Mouse (Mus musculus) cortical plate, adult 2 months (tissue): ENCODE results near the gene Atg16l2. TPM values are rescaled to one million over a fixed set of nuclear protein-coding genes. Genes with fewer than 3 reads are reported as not detected.

Experiments
- H3K27ac ChIP-seq: fragments of 200-500 bp; 2 replicates; pipeline ENCODE4 v1.5.1; 2012; ENCODE audit warnings: low read length, control low read depth, inconsistent platforms; ENCODE audit not compliant: insufficient read depth
- H3K4me1 ChIP-seq: fragments of 200-500 bp; 2 replicates; pipeline ENCODE4 v1.6.1; 2011; ENCODE audit warnings: low read length; ENCODE audit not compliant: control insufficient read depth, insufficient read depth
- H3K4me3 ChIP-seq: fragments of 200-500 bp; 2 replicates; pipeline ENCODE4 v1.5.1; 2011; ENCODE audit warnings: mild to moderate bottlenecking, low read length, control low read depth; ENCODE audit not compliant: insufficient read depth
- CTCF ChIP-seq: fragments of 200-500 bp; IDR thresholded peaks from 2 replicates; pipeline ENCODE4 v1.5.1; 2011; ENCODE audit warnings: mild to moderate bottlenecking, control low read depth, low read length; ENCODE audit not compliant: insufficient read depth; ENCODE audit errors: extremely low read depth
- POLR2A ChIP-seq: fragments of 200-500 bp; IDR thresholded peaks from 2 replicates; pipeline ENCODE4 v1.6.1; 2011; ENCODE audit warnings: mild to moderate bottlenecking, low read length, control low read depth; ENCODE audit not compliant: insufficient read depth; ENCODE audit errors: extremely low read depth
- polyA plus RNA-seq: library from polyadenylated mRNA; depleted of rRNA; stranded (reverse); fragments of >200 nt; gene quantifications from 2 replicates; pipeline ENCODE4 v1.2.3, GENCODE M21; 2012

Gene Atg16l2
- polyA plus RNA-seq, 1 experiment: 65.1 TPM

DNA sequence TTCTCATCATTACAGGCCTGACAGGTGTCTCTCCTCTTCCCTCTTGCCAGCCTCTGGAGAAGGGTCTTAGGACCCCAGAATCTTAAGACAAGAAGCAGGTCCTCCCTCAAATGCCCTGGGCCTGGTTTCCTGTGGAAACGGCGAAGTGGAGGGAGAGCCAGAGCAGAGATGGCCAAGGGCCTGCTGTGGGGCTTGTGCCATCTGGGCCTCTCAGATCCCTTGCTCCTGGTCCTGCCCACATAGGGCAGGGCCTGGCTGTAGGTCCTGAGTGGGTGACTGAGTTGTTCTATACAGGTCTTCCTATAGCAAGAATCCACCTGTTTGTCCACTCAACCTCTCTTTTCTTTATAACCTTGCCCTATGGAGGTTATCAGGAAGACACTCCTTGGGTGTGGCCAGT is 33.2 kb upstream of the Atg16l2 start:
- H3K4me1 ChIP-seq: 0 out of 2 replicates have a peak, but pooled peaks cover 1% of the 10 kb centered on the region
- no peak overlapping the region for H3K27ac ChIP-seq
- no peak for TF ChIP-seq POLR2A
- H3K4me3 ChIP-seq: no peak overlapping the region

DNA sequence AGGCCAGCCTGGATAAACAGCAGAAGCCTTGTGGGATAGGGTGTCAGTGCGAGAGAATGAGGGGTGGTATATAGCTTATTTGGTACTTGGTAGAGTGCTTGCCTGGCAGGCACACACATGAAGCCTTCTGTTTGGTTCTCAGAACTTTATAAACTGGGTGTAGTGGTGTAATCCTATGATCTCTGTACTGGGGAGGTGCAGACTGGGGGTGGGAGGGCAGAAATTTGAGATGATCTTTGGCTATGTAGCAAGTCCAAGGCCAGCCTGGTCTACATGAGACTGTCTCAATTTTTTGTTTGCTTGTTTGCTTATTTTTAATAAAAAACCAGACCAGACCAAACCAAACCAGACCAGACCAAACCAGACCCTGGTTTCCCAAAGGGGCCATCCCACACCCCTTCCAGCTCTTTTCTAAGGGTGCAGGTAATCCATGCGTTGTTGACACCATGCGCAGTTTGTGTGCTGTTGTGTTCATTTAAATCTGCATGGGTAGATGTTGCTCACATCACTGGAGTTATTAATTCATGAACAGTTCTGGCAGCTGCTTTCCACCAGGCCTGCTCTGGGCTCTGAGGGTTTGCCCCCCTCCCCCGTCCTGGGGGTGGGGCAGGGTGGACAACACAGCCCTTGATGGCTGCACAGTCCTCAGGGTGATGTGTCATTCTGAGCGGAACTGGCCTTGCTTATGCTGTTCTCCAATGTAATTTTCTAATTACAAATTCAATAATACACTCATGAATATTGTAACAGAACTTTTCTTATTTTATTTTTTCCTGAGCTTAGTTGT is 30.2 kb upstream of the Atg16l2 start:
- Histone ChIP-seq H3K4me1 (peaks cover 7% of the 10 kb centered on the region), H3K27ac (no peak overlapping the region), H3K4me3 (no peak overlapping the region)
- TF ChIP-seq POLR2A (no peak), CTCF (no peak)

DNA sequence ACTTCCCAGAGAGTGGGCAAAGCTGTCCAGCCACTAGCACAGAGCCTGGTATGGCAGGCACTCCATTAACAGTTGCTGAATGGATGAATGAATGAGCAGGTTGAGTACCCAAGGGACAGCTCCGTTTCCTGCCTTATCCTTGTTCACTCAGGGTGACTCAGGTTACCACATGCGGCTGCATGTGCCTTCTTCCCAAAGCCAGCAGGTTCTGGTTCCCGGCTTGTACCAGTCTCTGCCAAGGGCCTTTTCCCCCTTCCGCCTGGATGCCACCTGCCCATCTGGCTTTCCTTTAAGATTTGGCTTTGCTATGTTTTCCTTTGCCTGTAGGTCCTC is 28.8 kb upstream of the Atg16l2 start:
- Histone ChIP-seq H3K27ac (no peak overlapping the region), H3K4me1 (peaks cover 7% of the 10 kb centered on the region), H3K4me3 (no peak overlapping the region)
- TF ChIP-seq CTCF (no peak), POLR2A (no peak)

DNA sequence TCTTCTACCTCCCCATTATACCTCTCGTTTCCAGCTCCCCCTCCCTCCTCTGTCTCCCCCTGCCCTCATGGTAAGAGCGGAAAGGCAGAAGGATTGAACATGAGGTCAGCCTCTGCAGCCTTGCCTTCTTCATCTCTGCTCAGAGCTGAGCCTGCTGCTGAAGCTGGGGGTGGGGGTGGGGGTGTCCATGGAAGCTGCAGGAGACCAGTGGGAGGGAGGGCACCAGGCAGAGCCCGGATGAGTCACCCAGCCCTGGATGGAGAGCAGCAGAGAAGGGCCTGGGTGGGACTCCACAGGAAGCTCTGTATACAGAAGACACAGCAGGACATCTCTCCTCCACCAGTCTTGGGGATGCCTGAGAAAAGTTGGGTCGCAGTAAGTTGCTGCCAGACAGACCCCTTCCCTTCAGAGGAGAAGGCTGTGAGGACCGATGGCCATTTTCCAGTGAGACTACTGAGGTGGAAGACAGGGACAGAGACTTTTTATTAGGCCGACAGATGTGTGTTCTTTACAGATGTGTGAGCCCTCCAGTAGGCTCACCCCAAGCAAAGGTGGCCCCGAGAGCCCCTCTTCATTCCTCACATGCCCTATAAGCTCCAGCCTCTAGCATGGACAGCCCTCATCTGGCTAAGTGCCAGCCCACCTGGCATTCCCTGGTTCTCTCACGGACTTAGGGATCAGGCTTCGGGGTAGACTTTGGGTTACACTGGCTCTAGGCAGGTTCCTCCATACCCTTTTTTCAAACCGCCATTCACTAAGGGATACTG is 28.2 kb upstream of the Atg16l2 start:
- Histone ChIP-seq H3K4me3 (no peak overlapping the region), H3K27ac (no peak overlapping the region), H3K4me1 (peaks cover 7% of the 10 kb centered on the region)
- no peak for TF ChIP-seq CTCF

DNA sequence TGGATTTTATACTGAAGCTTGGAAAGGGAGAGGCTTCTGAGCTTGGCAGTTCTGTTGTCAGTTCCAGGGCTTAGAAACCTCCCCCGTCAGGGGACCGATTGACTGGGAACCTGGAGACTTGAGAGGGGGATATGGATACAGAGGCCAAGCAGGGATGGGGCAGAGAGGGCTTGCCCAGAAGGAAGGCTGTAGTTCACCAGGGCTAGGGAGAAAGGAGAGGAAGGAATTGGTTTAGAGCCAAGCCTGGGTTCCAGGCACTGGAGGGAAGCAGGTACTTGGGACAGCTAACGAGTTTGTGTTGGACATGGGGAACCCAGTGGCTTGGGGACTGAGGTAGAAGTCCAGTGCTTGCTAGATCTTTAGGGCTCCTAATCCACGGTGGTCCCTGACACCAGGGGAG is 27.6 kb upstream of the Atg16l2 start:
- TF ChIP-seq POLR2A (no peak), CTCF (no peak)
- Histone ChIP-seq H3K4me3 (no peak overlapping the region), H3K27ac (peak overlapping the region; percentile 5; the same call in 1 of the 2 replicates), H3K4me1 (peaks cover 7% of the 10 kb centered on the region)

DNA sequence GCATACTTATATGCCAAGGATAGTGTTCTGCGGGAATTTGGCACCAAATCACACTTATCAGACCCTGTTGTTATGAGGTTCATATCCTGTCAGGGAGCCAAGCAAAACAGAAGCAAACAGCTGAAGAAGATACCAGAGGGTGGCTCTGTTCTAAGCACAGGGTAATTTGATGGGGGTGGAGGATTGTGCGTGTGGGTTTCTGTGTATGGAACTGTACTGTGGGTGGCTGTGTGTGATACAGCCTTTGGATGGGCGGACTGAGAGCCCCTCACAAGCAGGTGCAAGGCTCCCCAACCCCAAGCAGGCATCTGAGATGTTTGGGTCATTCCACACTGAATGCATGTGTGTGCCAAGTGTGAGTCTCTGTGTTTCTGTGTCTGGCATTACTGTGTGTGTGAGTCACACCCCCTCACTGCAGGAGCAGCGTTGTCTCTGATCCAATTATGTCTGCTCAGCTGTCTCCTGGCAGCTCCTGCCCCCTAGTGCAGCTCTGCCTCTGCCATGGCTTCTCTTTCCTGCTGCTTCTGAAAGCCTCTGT is 26.6 kb upstream of the Atg16l2 start:
- TF ChIP-seq POLR2A (no peak), CTCF (peak; percentile 28; the same call in 1 of the 2 replicates)
- peak overlapping the region; percentile 5; the same call in 1 of the 2 replicates for H3K27ac ChIP-seq
- peaks cover 7% of the 10 kb centered on the region for H3K4me1 ChIP-seq
- H3K4me3 ChIP-seq: no peak overlapping the region

DNA sequence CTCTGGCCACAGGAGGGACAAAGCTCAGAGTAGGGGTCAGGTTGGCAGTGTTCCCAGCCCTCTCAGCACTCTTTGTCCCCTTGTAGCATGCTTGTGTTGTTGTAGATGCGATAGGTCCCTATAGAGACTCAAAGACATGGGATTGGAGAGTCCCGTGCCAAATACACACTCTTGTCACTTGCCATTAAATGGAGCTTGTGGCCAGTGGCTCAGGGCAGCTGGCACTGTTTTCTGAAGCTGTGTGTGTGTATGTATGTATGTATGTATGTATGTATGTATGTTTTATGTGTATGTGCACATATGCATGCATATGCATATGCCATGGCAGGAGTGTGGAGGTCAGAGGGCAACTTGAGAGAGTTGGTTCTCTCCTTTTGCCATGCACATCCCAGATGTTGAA is 25.7 kb upstream of the Atg16l2 start:
- H3K27ac ChIP-seq: no peak overlapping the region
- TF ChIP-seq CTCF (no peak), POLR2A (no peak)
- peaks cover 7% of the 10 kb centered on the region for H3K4me1 ChIP-seq
- H3K4me3 ChIP-seq: no peak overlapping the region

DNA sequence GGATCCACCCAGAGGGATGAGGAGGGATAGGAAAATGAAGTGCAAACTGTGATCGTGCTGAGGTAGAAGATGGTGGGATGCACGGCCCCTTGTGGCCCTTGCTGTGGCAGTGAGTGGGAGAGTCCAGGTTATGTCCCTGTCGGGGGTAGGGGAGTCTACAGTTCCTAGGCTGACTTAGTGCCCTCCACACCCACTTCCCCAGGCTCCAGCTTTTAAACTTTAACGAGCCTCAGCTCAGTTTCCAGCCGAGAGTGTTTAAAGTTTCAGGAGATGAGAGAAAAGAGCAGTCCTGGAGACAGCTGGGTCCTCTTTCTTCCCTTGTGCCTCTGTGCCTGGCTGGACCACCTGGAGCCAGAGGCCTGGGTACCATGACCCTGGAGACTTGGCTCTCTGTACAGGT is 25.2 kb upstream of the Atg16l2 start:
- Histone ChIP-seq H3K4me3 (no peak overlapping the region), H3K4me1 (peaks cover 11% of the 10 kb centered on the region), H3K27ac (no peak overlapping the region)
- TF ChIP-seq POLR2A (no peak), CTCF (no peak)

DNA sequence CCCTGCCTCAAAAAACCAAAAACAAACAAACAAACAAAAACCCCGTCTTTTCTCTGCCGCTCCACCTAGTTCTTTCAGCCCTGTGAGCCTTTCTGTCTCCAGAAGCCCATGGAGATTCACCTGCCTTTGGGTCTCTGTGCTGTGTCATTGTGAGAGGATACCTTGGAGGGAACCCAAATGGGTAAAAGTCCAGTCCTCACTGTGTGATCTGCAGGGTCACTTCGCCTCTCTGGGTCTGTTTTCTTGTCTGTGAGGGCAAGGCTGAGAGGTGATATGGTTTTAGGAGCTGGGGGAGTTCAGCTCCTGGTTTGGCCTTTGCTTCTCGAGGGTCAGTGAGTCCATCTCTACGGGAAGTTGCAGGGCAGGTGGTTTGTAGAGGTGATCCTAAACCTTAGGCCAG is 24.0 kb upstream of the Atg16l2 start:
- Histone ChIP-seq H3K4me3 (no peak overlapping the region), H3K4me1 (peaks cover 16% of the 10 kb centered on the region), H3K27ac (no peak overlapping the region)
- TF ChIP-seq CTCF (no peak), POLR2A (no peak)

DNA sequence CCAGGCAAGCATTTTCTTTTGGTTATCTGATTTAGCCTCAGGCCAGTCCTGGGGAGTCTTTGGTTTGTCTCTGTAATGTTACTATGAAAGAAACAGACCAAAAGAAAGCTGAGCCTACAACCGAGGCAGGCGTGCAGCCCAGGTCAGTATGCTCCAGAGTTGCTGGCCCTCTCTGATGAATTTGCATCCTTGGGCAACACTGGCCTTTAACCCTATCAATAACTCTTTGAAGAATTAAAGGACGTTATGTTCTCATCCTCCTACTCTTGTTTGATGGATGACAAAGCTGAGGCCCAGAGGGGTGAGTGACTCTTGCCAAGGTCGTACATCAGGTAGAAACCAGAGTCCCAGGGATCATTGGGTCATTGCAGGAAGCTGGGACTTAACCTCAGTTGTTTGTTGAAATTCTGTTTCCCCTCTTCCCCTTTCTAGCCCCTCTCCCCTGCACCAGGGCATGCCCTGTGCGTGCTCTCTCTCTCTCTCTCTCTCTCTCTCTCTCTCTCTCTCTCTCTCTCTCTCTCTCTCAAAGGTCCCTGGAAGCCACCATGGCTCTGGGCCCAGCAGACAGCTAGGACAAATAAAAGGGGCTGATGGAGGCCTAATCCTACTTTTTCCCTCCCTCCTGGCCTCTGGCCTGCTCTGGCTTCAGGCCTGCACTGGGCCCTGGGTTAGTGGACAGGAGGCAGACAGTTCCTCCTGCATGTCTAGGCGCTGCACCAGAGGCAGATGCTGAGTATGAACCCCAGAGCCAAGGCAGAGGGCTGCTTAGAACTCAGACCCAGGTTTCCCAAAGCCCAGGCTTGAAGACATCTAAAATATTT is 22.3 kb upstream of the Atg16l2 start:
- H3K27ac ChIP-seq: no peak overlapping the region
- H3K4me1 ChIP-seq: peaks cover 9% of the 10 kb centered on the region
- no peak overlapping the region for H3K4me3 ChIP-seq
- TF ChIP-seq POLR2A (no peak), CTCF (no peak)
